Mouse (Mus musculus) gastrocnemius, adult 18-20 months (tissue): ENCODE data around the gene Wnt7b. TPM values are rescaled to one million over a fixed set of nuclear protein-coding genes. Genes with fewer than 3 reads are reported as not detected.

Experiments used
- DNase-seq: peaks from one replicate; pipeline ENCODE4 v3.0.0; 2021; ENCODE audit warnings: low spot score
- total RNA-seq, 2 experiments: library from RNA; stranded (reverse); gene quantifications; 2 replicates each; pipeline ENCODE4 v1.2.3; 2021

Gene Wnt7b
- total RNA-seq, 2 experiments from 2014 or later = 0.07 TPM; not detected in 1

GRCm38 (mm10) chr15:85572619-85573254, 9.5 kb downstream of the Wnt7b start:
- DNase-seq = no peak

- no peak for DNase-seq
Observed at GRCm38 (mm10) chr15:85569995-85570734, 12.1 kb downstream of the Wnt7b start.

GRCm38 (mm10) chr15:85569167-85569797, 13.0 kb downstream of the Wnt7b start:
- DNase-seq = no peak

- DNase-seq = no peak
Observed at GRCm38 (mm10) chr15:85568402-85568801, 13.9 kb downstream of the Wnt7b start.

GRCm38 (mm10) chr15:85564966-85565365, 17.3 kb downstream of the Wnt7b start:
- DNase-seq = no peak

GRCm38 (mm10) chr15:85564034-85564769, 18.1 kb downstream of the Wnt7b start:
- DNase-seq = no peak

- DNase-seq = no peak
Observed at GRCm38 (mm10) chr15:85561953-85562352, 20.3 kb downstream of the Wnt7b start.

- no peak for DNase-seq
Observed at GRCm38 (mm10) chr15:85560830-85561229, 21.4 kb downstream of the Wnt7b start.

GRCm38 (mm10) chr15:85558840-85559540, 23.3 kb downstream of the Wnt7b start:
- no peak for DNase-seq

GRCm38 (mm10) chr15:85555799-85556198, 26.5 kb downstream of the Wnt7b start:
- no peak for DNase-seq

- no peak for DNase-seq
Observed at GRCm38 (mm10) chr15:85553421-85553820, 28.9 kb downstream of the Wnt7b start.

- DNase-seq = no peak
Observed at GRCm38 (mm10) chr15:85546500-85546899, 35.8 kb downstream of the Wnt7b start.

- DNase-seq = no peak
Observed at GRCm38 (mm10) chr15:85545369-85545768, 36.9 kb downstream of the Wnt7b start.

GRCm38 (mm10) chr15:85538170-85538569, 44.1 kb downstream of the Wnt7b start:
- DNase-seq = no peak

GRCm38 (mm10) chr15:85537151-85537550, 45.1 kb downstream of the Wnt7b start:
- no peak for DNase-seq

- no peak for DNase-seq
Observed at GRCm38 (mm10) chr15:85534646-85535045, 47.6 kb downstream of the Wnt7b start.

- DNase-seq = no peak
Observed at GRCm38 (mm10) chr15:85534215-85534614, 48.1 kb downstream of the Wnt7b start.

GRCm38 (mm10) chr15:85532063-85532462, 50.2 kb downstream of the Wnt7b start:
- no peak for DNase-seq

- no peak for DNase-seq
Observed at GRCm38 (mm10) chr15:85529911-85530310, 52.4 kb downstream of the Wnt7b start.

GRCm38 (mm10) chr15:85524404-85524950, 57.8 kb downstream of the Wnt7b start:
- no peak for DNase-seq
